Mouse (Mus musculus) ovary, adult 18-20 months (tissue): ENCODE measurements at regions not wholly inside any gene's neighbourhood (a gene's known extent, or its start where the extent isn't known, plus 50 kb on each side); places are given as distances from the start of the nearest gene placed in this dataset.

Experiments
- DNase-seq: peaks from one replicate; pipeline ENCODE4 v3.0.0; 2022; ENCODE audit warnings: low spot score, mixed read lengths

DNA sequence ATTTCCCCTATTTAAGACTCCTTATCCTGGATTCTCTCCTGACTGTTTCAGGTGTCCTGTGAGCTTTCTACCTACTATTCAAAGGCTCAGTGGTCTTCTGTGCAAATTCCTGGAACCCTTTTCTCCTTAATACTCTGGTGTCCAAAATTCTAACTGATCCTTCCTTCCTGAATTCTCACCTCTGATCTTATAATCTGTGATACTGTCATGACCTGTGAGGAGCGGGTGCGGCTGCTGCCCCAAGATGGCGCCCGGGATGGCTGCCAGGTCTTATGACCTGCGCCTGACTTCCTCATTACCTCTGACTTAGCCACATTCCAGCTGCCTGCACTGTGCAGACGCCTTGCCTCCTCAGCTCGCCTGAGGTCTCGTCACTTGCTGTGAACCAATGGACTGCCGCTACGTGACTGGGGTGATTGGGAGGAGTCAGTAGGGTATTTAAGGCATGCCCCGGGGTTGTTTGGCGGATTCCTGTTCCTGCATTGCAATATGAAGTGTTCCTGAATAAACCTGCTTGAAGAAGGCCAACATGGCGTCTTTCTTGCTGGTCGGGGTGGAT, 131.2 kb downstream of the Ptbp2 start:
- no peak for DNase-seq

DNA sequence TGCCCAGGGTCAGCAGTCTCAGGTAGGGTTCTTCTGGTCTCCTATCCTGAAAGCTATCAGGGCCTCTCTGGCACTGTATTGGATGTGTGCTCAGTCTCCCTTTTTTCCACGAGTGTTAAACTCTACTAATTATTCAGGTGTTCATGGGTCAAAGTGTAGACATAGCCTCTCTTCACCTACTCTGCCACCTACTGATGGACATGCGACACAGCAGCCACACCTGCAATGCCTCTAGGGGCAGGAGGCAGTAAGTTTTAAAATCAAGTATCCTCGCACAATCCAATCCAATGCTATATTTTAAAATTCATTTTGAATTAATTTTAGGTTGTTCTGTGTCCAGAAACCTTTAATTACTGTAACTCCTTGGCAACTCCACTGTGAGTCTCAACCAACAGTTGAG, 145.6 kb downstream of the Ptbp2 start:
- no peak for DNase-seq

DNA sequence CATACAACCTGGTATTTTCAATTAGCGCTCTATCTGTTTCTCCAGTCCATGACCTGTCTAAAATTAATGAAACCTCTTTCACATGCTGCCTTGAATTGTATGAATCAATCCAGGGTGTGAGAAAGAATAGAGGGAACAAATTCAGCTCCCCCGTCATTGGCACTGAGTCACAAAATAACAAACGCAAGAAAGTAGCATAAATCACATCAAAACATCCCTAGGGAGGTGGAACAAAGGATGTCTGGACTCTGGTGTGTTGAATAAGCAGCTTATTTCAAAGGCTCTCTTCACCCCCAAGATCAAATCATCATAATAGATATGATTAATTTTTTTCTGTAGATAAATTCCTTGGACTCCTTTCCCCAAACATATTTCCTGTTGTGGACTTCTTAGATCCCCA, 148.6 kb downstream of the Ptbp2 start:
- DNase-seq: no peak

DNA sequence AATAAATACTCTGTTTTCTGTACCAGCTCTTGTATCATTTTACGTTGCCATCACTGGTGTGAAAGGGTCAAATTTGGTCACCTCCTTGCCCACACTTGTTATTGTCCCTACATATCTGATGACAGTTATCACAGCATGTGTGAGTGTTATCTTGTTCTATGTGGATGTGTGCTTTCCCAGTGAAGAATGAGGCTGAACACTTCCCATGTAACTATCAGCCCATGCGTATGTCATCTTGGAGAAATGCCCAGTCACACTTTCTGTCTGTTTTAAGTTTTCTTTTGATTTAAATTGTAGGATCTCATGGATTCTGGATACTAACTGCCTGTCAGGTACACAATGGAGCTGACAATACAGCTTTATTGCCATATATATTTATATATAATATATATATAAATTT, 150.8 kb downstream of the Ptbp2 start:
- no peak for DNase-seq

DNA sequence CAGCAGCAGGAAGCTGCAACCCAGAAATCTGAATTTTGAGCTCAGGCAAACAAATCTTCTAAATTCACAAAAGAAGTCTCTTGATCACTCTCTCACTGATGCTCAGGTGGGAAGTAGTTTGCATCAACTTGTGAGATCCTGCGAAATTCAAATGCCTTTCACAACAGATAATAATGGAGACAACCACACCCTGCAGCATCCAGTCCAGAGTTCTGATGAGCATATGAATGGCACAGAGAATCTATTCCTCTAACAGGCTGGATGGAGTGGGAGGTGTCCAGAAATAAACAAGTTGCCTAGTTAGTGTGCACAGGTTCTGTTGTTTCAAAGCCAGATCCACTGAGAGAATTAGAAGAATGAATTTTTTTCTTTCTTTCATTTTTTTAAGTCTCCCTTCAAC, 178.2 kb downstream of the Ptbp2 start:
- DNase-seq: no peak

DNA sequence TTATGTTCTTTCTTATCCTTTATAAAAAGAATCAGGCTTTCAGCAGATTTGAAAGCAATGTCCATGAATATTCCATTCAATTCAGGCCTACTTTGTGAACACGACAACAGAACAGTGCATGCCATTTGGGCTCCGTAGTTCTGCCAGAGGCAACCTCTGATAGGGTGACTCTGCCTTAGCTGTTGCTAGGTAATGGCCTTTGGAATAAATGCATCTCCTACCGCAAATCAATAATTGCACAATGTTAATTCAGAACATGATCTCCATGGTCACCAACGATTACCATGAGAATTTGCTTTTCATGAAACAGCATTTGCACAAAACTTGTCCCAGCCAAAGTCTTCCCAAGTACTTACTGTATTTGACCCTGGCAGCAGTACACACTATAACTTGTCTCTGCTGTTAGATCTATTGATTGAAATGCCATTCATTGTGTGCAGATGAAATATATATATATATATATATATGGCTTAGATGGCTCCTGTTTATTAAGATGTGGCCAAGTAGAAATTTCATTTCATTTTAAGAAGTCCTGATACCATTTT, 195.3 kb downstream of the Ptbp2 start:
- no peak for DNase-seq

DNA sequence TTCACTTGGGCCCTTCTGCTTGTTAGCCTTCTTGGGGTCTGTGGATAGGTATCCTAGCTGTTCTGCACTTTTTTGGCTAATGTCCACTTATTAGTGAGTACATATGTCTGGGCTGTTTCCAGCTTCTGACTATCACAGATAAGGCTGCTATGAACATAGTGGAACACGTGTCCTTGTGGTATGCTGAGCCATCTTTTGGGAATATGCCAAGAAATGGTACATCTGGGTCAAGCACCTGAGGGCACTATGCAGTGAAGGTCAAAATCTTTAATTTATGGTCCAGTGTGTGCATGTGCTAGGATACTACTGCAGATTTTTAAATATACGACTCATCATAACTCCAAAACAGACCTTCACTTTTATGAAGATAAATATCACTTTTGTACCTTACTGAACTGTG, 196.3 kb downstream of the Ptbp2 start:
- DNase-seq: no peak

DNA sequence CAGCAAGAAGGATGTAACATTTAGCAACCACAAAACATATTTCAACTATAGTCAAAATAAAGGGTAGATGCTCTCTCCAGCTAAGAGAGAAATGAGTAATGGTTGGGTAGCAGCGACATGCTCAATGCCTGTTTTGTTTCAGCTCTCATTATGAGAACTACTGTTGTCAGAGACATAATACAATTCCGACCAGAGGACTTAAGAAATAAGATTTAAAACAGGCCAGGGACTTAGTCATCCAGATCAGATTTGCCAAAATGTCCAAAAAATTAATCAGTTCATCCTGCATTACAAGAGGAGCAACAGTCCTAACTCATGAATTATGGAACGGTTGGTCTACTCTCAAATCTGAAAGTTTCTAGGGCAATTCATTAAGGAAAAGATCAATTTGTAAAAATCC, 208.8 kb downstream of the Ptbp2 start:
- no peak for DNase-seq

DNA sequence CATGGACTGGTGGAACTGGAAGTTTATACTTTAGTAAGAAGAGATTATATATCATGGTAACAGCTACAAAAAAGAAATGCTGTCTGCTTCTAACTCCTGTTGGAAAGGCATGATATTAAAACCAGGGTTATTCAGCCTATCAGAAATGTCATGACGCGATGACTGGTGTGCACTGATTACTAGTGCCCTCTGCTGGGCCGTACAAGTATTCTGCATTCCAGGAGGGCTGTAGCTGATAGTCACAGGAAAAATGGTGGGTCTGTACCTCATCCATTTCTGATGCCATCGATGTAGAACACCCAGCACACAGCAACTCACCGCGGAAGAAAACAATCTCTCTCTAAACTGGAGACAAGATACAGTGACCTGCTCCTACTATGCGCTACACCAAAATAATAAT, 246.4 kb downstream of the Ptbp2 start:
- DNase-seq: no peak

DNA sequence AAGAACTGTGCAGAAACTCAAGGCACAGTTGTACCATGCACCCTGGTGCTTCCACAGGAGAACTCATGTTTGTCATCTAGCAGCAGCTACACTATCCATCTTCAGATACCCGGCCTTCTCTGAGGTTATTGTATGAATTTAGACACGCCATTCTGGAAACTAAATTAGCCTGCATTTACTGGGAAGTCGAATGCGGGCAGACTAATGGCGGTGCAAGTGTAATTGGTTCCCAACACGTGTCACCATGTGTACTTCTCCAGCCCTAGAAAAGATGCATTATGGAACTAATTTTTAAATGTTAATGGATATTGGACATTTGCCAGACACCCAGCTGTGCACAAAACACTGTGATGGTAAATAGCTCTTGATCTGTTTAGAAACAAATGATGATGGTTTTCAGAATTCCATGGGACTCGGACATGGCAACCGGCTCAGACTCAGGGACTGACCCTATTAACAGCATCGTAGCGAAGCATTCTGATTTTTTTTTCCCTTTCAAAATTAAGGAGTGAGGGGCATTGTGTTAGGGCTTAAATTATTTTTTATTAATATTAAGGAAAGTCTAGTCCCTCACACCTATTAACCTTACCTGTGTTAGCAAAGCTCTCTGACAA, 259.6 kb downstream of the Ptbp2 start:
- no peak for DNase-seq

DNA sequence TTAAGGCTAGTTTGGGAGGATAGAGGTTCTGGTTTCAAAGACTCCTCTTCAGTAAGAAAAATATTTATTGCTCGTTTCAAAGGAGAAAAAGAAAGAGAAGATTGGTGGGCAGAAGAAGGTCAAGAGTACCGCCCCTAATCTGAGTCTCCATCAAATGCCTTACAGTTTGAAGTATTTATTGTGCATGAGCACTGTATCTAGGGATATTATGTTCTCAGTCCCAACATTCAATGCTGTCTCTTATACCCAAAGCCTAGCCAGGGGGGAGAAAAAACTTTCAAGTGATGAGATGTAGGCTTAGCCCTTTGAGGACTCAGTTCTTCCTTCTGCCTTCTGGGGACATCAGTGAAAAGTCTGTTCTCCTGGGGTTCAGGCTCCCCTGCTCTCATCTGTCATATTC, 271.7 kb downstream of the Ptbp2 start:
- DNase-seq: no peak

DNA sequence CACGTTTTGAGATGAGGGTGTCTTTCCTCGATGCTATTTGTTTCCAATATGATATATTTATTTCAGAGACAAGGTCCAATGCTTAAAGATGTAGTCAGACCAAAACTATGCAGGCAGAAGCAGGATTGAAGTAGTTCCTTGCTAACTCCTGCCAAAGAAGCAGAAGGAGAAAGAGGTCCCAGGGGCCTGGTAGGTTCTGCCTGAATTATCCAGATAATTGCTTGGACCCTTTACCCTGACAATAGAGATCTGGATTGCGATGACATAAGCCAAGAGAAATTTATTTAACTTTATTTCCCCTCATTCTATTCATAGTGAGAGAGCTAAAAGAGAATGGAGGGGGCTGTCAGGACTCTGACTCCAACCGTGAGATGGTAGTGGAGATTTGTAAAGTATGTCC, 275.1 kb downstream of the Ptbp2 start:
- no peak for DNase-seq

DNA sequence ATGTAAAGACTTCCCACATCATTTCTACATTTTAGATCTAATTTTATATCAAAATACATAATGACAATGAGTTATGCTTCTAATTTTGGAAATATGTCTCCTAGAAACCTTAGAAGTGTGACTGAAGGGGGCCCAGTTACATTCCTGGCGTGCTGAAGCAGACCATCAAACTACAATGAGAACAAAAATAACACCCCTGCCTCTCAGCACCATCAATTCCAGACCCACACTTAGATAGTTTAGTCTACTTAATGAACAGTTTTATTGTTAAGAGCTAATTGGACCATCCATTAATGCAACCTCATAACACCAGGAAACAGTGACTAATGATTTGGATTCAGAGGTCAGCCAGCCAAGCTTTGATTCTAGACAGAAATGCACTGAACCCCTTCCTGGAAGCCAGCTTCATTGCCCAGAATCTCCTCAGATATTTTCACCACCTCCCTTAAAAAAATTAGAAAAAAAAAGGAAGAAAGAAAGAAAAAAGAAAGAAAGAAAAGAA, 280.7 kb downstream of the Ptbp2 start:
- DNase-seq: no peak

DNA sequence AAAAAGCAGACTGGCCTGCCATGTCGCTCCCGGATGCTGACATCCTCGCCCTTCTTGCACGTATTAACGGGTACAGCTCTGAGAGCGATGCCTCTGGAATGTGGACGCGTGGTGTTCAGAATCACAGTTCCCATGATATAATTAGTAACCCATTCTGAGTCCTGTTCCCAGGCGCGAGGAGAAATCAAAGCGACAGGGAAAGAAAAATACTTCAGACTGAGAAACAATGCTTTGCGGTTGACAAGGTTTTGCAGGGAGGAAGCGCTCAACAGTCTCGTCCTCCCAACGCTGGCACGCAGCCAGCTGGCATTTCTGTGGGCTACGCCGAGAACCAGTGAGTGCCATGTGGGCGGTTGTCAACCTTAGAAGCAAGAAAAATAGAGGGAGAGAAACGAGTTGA, 285.6 kb downstream of the Ptbp2 start:
- peak; percentile 42 for DNase-seq

DNA sequence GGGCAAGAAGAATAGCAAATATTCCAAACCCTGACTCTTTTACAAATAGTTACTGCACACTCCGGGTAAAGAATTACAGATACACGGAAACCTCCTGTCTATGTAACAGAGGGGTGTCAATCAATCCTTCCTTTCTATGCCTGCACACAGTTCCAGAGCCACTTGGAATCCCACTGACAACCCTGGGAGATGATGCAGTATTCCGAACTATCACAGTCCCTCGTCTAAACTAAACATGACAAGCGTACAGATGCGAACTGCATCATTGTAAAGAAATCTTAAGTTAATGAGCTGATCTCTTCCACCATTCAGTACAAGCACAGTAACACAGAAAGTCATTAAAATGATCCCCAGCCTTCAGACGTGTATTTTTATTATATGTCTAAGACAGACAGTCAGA, 286.4 kb downstream of the Ptbp2 start:
- DNase-seq: no peak

DNA sequence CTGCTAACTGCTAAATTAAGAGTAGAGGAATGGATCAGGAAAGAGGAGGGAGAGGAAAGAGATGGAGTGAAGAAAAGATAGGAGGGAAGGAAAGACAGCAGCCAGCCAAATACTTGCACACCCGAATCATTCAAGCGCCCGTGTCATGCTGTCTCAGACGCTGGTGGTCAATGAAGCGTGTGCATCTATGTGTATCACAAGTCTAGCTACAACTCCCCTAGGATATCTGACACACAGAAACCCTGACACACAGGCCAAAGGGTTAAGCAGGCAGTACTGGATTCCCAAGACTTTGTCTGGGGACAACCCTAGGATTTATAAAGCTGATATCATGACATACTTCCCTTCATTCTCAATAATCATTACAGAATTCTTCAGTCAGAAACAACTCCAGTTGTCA, 289.7 kb downstream of the Ptbp2 start:
- no peak for DNase-seq

DNA sequence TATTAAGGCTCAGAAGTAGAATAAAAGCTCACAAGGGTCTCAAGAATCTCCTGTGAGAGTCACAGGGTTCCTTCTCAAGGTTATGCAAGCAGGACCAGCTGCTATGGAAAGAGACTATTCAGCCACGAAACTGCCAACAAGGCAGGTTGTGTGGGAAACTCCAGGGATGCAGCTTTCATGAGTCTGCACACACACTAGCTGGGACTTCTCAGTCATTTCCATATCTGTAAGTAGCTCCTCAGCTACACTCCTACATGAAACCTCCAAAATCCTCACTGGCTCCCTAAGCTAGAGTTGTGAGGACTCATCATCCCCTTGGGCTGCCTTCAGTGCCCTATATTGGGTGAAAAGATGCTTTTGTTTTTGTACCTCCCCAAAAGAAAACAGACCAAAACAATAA, 291.6 kb downstream of the Ptbp2 start:
- DNase-seq: no peak

DNA sequence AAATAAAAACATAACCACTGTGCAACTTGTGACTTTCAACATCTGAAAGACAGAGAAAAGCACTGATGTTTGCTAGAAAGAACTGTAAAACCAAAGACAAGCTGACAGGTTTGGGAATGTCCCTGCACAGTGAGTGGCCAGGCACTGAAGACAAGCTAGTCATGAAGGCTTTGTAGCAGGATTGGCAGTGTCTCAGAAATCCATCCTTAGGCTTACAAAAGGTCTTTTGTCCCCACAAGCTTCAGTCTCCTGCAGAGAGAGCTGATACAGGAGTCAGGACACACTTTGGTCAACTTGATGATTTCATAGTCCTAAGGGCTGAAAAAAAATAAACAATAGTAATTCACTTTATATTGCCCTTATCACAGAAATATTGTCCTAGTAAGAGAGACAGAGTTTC, 294.9 kb downstream of the Ptbp2 start:
- no peak for DNase-seq
